Mouse (Mus musculus) heart, postnatal 25 days (tissue): Measurements from ENCODE around the gene Rab5c. TPM values are rescaled to one million over a fixed set of nuclear protein-coding genes. Genes with fewer than 3 reads are reported as not detected.

Experiments
- DNase-seq: peaks from one replicate; pipeline ENCODE4 v3.0.0; 2022; ENCODE audit warnings: low spot score
- intact Hi-C: fragments of 180-260 bp; cut with DNase I; formaldehyde crosslinking; loops from one replicate; pipeline ENCODE4 v1.15.1; 2025
- total RNA-seq, 2 experiments: library from RNA; stranded (reverse); gene quantifications; 2 replicates each; pipeline ENCODE4 v1.2.3; 2021

Gene Rab5c
- total RNA-seq, 2 experiments from 2014 or later: 62.1 to 66.8 TPM

DNA sequence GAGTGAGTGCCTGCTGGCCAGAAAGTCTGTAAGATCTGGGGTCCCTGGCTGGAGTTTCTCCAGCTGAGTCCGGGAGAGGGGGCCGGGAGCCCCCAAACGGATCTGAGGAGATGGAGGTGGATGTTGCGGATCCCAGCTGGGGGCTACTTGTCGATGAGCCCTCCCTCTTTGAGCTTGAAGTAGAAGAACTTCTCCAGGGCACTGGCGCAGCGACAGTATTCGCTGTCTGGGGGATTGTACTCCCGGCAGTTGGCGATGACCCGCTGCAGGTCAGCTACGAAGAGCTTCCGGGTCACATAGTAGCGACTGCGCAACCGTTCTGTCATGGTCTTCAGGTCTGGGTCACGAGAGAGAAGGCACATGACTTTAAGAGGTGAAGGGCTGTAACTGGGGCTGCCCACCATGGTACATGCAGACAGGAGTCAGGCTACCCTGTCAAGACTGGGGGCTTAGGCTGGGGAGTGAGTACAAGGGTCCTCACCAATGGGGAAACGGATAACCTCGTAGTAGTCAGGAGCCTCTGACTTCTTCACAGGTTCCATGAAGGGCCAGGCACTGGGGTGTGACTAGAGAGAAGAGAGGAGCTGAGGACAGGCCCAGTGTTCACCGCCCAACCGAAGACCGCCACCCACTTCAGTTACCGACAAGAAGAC lies 32.8 kb downstream of the Rab5c start:
- no peak for DNase-seq
- intact Hi-C loops: no loop called here

- intact Hi-C loops: loop anchor here (2.0 kb wide), 2 partner anchors 77 to 133 kb away; no protein-coding TSS in a partner anchor
- no peak for DNase-seq
Observed at GRCm38 (mm10) chr11:100703851-100704531, 34.0 kb downstream of the Rab5c start, which contains the start of gene Dhx58. Dhx58 (minus strand) TSS chr11:100704271.

DNA sequence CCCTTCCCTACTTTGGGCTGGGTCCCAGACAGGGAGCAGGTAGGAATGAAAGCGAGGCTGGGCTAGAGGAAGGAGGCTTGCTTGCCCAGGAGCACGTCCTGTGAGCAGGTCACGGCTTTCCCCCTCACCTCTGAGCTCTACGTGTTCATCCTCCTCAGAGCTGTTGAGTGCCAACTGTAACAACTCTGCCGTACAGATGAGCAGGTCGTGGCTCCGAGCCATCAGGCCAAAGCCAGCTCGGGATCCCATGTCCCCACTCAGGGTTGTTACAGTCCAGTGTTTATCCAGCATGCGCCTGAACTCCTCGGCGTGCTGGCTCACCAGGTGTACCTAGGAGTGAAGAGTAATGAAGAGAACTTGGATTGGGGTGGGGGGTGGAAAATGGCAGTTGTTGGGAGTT lies 34.6 kb downstream of the Rab5c start:
- DNase-seq: no peak
- intact Hi-C loops: loop anchor here (2.0 kb wide), 2 partner anchors 77 to 133 kb away; no protein-coding TSS in a partner anchor

DNA sequence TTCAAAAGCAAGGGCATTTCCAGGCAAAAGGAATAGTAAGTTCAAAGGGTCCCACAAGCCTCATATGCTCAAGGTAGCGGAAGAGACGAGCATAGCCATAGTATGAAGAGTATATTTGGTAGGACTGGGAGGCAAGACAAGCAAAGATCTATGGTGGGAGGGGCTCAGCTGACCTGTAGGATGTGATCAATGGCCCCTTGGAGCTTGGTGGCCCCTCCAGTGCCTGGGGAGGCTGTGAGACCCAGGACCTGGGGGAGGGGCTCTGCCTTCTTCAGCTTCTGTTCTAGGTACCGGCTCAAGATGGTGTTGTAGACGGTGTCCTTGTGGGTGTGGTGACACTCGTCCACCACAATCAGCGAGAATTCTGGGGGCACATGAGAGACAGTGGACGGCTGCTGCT lies 35.1 kb downstream of the Rab5c start:
- intact Hi-C loops: loop anchor here (2.0 kb wide), 2 partner anchors 76 to 132 kb away; no protein-coding TSS in a partner anchor
- DNase-seq: no peak

GRCm38 (mm10) chr11:100702081-100702851 lies 35.7 kb downstream of the Rab5c start:
- intact Hi-C loops: loop anchor here (2.0 kb wide), 2 partner anchors 75 to 131 kb away; no protein-coding TSS in a partner anchor
- DNase-seq: no peak

- intact Hi-C loops: no loop called here
- DNase-seq: no peak
Observed at GRCm38 (mm10) chr11:100701301-100701700, 36.7 kb downstream of the Rab5c start.

GRCm38 (mm10) chr11:100700710-100701109 lies 37.3 kb downstream of the Rab5c start:
- intact Hi-C loops: no loop called here
- no peak for DNase-seq

GRCm38 (mm10) chr11:100697921-100698320 lies 40.1 kb downstream of the Rab5c start:
- intact Hi-C loops: loop anchor here (5.0 kb wide), 1 partner anchor 211 kb away; no protein-coding TSS in a partner anchor
- no peak for DNase-seq

- intact Hi-C loops: loop anchor here (1.0 to 5.0 kb wide), 3 partner anchors 68 to 208 kb away; no protein-coding TSS in a partner anchor
- no peak for DNase-seq
Observed at GRCm38 (mm10) chr11:100694926-100695325, 43.1 kb downstream of the Rab5c start.

GRCm38 (mm10) chr11:100693154-100693553 lies 44.9 kb downstream of the Rab5c start:
- intact Hi-C loops: no loop called here
- no peak for DNase-seq

- intact Hi-C loops: no loop called here
- DNase-seq: no peak
Observed at GRCm38 (mm10) chr11:100692164-100692616, 45.8 kb downstream of the Rab5c start, which contains the start of gene Zfp385c. Zfp385c (minus strand) TSS chr11:100692455.

DNA sequence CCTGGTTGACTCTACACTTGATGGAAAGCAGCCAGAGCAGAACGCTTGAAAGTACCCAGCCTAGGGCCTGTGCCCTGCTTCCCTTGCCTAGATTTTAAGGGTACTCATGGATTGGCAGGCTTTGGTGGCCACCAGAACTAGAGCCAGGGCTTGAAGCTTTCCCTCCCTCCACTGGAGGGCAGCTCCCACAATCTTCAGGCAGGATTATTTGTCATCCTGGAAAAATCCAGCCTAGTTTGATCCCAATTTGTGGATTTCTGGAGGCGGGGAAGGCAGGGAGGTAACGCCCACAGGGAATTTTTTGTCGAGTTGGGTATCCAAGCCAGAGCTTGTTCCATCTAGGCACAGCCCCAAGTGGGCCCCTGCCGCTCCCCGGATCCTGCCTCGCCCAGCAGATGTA lies 47.6 kb downstream of the Rab5c start:
- intact Hi-C loops: no loop called here

GRCm38 (mm10) chr11:100688443-100688842 lies 49.6 kb downstream of the Rab5c start:
- intact Hi-C loops: no loop called here
- DNase-seq: no peak

More for the DNA sequence above, 47.6 kb downstream of the Rab5c start:
- DNase-seq: no peak

- no peak for DNase-seq
- intact Hi-C loops: no loop called here
Observed at GRCm38 (mm10) chr11:100687265-100687664, 50.8 kb downstream of the Rab5c start.

DNA sequence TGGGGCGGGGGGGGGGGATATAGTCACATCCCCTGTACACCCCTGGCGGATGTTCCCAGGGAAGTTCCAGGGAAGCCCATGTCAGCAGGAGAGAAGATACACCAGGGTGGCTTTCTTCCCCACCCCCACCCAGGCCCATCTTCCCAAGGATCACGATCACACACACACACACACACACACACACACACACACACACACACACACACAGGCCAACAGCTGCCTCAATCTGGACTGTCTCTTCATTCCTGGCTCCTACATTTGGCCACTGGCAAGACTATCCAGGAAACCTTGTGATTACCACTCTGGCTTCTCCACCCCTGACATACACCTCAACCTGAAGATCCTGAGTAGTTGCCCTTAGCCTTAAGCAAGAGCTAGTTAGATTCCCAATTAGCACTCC lies 52.6 kb downstream of the Rab5c start:
- intact Hi-C loops: no loop called here
- no peak for DNase-seq

- no peak for DNase-seq
- intact Hi-C loops: no loop called here
Observed at GRCm38 (mm10) chr11:100684084-100684483, 53.9 kb downstream of the Rab5c start.

- DNase-seq: no peak
- intact Hi-C loops: no loop called here
Observed at GRCm38 (mm10) chr11:100682526-100682925, 55.5 kb downstream of the Rab5c start.

- DNase-seq: no peak
- intact Hi-C loops: no loop called here
Observed at GRCm38 (mm10) chr11:100681826-100682225, 56.2 kb downstream of the Rab5c start.

DNA sequence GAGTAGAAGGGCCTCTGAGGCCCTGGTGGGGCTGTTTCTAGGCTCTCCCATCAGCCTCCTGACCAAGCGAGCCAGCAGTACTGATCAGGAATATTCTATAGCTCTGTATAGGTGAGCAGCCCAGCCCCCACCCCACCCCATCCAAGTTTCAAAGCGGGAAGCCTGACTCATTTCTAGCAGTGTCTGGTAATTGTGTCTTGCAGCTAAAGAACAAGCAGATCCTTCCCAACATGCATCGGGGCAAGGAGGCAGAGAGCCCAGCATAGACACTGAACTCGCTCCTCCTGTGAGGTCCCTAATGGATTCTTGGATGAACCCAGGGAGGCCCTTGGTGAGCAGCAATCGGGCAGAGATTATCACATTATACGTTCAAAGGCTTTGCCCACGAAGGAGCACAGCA lies 60.2 kb downstream of the Rab5c start:
- intact Hi-C loops: no loop called here
- DNase-seq: no peak

GRCm38 (mm10) chr11:100673169-100673568 lies 64.8 kb downstream of the Rab5c start:
- intact Hi-C loops: no loop called here
- DNase-seq: peak; percentile 56
